Mouse (Mus musculus) erythroblast, embryonic 14.5 days (primary cell): ENCODE results near the gene Zfp239.

Experiments used
- GATA1 ChIP-seq: IDR thresholded peaks from 2 replicates; pipeline ENCODE4 v1.6.1; 2012; ENCODE audit warnings: low read length, inconsistent platforms, mixed read lengths
- TAL1 ChIP-seq: IDR thresholded peaks from 3 replicates; pipeline ENCODE4 v1.6.1; 2012; ENCODE audit warnings: low read length, inconsistent platforms, mixed read lengths

- TF ChIP-seq TAL1 (no peak), GATA1 (no peak)
Measured at GRCm38 (mm10) chr6:117910120-117910661, 48.3 kb downstream of the Zfp239 start.
